Mouse (Mus musculus) erythroblast, embryonic 14.5 days (primary cell): ENCODE results near the gene Snrpd2.

ENCODE experiments used
- GATA1 ChIP-seq: IDR thresholded peaks from 2 replicates; pipeline ENCODE4 v1.6.1; 2012; ENCODE audit warnings: low read length, inconsistent platforms, mixed read lengths
- TAL1 ChIP-seq: IDR thresholded peaks from 3 replicates; pipeline ENCODE4 v1.6.1; 2012; ENCODE audit warnings: low read length, inconsistent platforms, mixed read lengths

GRCm38 (mm10) chr7:19107436-19107835 lies 42.1 kb upstream of the Snrpd2 start:
- no peak for TF ChIP-seq GATA1
- no peak for TF ChIP-seq TAL1
